Mouse (Mus musculus): ENCODE data around the gene 4931428L18Rik. TPM values are rescaled to one million over a fixed set of nuclear protein-coding genes. Genes with fewer than 3 reads are reported as not detected.

4931428L18Rik gene
- total RNA-seq, 2 experiments from 2014 or later, result not detected

Other genes starting within 250 kb of the 4931428L18Rik start
- not detected for gene AC153137.1, start 244.7 kb downstream of the 4931428L18Rik start, total RNA-seq (2021)
- gene Lgsn, start 46.3 kb downstream of the 4931428L18Rik start, total RNA-seq (2021), result not detected
- not detected for gene Pih1d3, start 154 bp upstream of the 4931428L18Rik start, total RNA-seq (2021)

Data from heart, postnatal 4 days (tissue).